Mouse (Mus musculus) hindbrain, embryonic 11.5 days (tissue): Measurements from ENCODE around the gene Ncan. TPM values are rescaled to one million over a fixed set of nuclear protein-coding genes. Genes with fewer than 3 reads are reported as not detected.
A peak's percentile ranks its signal among the peaks of the same experiment; 100 is the strongest.

ENCODE experiments used
- ATAC-seq: fragments of 200-750 bp; cut with Nextera tagmentation; 2 replicates; pipeline ENCODE4 v1.8.0; 2017; ENCODE audit warnings: mild to moderate bottlenecking, moderate TSS enrichment, moderate library complexity; ENCODE audit not compliant: low FRiP score
- DNase-seq: peaks from one replicate; pipeline ENCODE4 v3.0.0-alpha.2; 2015; ENCODE audit warnings: low spot score
- H3K27ac ChIP-seq: fragments of 300-500 bp; sonication (generic); 2 replicates; pipeline ENCODE4 v1.5.1; 2014; ENCODE audit warnings: mild to moderate bottlenecking, low read depth, low read length
- H3K27me3 ChIP-seq: fragments of 300-500 bp; sonication (generic); 2 replicates; pipeline ENCODE4 v1.6.1; 2014; ENCODE audit warnings: mild to moderate bottlenecking, low read length, moderate library complexity, mixed read lengths; ENCODE audit not compliant: control insufficient read depth, insufficient read depth
- H3K36me3 ChIP-seq: fragments of 300-500 bp; sonication (generic); 2 replicates; pipeline ENCODE4 v1.6.1; 2014; ENCODE audit warnings: mild to moderate bottlenecking, low read length, moderate library complexity, mixed read lengths; ENCODE audit not compliant: control insufficient read depth, insufficient read depth
- H3K4me1 ChIP-seq: fragments of 300-500 bp; sonication (generic); replicated peaks from 2 replicates; pipeline ENCODE4 v1.6.1; 2014; ENCODE audit warnings: low read length, mixed read lengths; ENCODE audit not compliant: control insufficient read depth, insufficient read depth
- H3K4me2 ChIP-seq: fragments of 300-500 bp; sonication (generic); replicated peaks from 2 replicates; pipeline ENCODE4 v1.6.1; 2014; ENCODE audit warnings: mild to moderate bottlenecking, low read depth, low read length
- H3K4me3 ChIP-seq: fragments of 300-500 bp; sonication (generic); 2 replicates; pipeline ENCODE4 v1.5.1; 2014; ENCODE audit warnings: low read depth, low read length
- H3K9ac ChIP-seq: fragments of 300-500 bp; sonication (generic); 2 replicates; pipeline ENCODE4 v1.6.1; 2014; ENCODE audit warnings: low read depth, low read length
- H3K9me3 ChIP-seq: fragments of 300-500 bp; sonication (generic); 2 replicates; pipeline ENCODE4 v1.6.1; 2016; ENCODE audit warnings: low read length; ENCODE audit not compliant: control insufficient read depth
- WGBS: fragments of 180-500 bp; shearing (Covaris S2); extraction: QIAGEN DNeasy Blood & Tissue Kit; methylation state at CpG from one replicate; pipeline ENCODE4 v1.1.7; 2014; 5-methylcytosine and 5-hydroxymethylcytosine counted together
- polyA plus RNA-seq: library from polyadenylated mRNA; unstranded; fragments of >200 nt; fragmentation: Nextera tagmentation; extraction: Ambion mirVana; gene quantifications from 2 replicates; pipeline ENCODE4 v1.2.1, GENCODE M21; 2014

Gene Ncan
- polyA plus RNA-seq, 1 experiment from 2014 or later, result 74.5 TPM

DNA sequence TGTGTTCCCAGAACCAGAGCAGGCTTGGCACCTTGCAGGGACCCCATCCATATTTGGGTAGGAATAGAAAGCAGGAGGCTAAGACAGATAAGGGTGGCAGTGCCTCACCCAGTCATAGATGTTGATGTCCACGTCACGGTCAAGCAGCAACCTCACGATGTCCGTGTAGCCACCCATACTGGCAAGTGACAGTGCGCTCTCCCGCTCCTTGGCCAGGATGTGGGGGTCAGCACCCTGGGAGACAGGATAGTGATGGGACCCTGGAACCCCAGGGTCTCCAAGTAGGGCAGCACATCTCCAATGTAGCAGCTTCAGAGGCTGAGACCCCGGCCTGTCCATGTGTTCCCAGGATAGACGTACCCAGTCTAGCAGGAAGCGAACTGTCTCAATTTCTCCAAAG is 14.3 kb upstream of the Ncan start:
- ATAC-seq (no peak), DNase-seq (no peak)
- Histone ChIP-seq H3K4me2 (no peak overlapping the region), H3K36me3 (0 out of 2 replicates have a peak, but pooled peaks cover 6% of the 10 kb centered on the region), H3K4me3 (no peak overlapping the region), H3K27ac (no peak overlapping the region), H3K9me3 (no peaks in the 10 kb centered on the region), H3K9ac (no peak overlapping the region), H3K27me3 (no peaks in the 10 kb centered on the region), H3K4me1 (peaks cover 5% of the 10 kb centered on the region; the same call in 1 of the 2 replicates)
- 88% methylated on average over 9 of the region's 9 CpGs for WGBS

GRCm38 (mm10) chr8:70134086-70134485 is 13.4 kb upstream of the Ncan start:
- ATAC-seq, result no peak
- DNase-seq, result no peak
- H3K27me3 ChIP-seq, result no peaks in the 10 kb centered on the region
- H3K27ac ChIP-seq, result no peak overlapping the region
- H3K4me3 ChIP-seq, result no peak overlapping the region
- 0 out of 2 replicates have a peak, but pooled peaks cover 6% of the 10 kb centered on the region for H3K36me3 ChIP-seq
- H3K9me3 ChIP-seq, result no peaks in the 10 kb centered on the region
- peaks cover 5% of the 10 kb centered on the region; the same call in 1 of the 2 replicates for H3K4me1 ChIP-seq
- 91% methylated on average over 5 of the region's 5 CpGs for WGBS
- H3K9ac ChIP-seq, result no peak overlapping the region
- H3K4me2 ChIP-seq, result no peak overlapping the region

DNA sequence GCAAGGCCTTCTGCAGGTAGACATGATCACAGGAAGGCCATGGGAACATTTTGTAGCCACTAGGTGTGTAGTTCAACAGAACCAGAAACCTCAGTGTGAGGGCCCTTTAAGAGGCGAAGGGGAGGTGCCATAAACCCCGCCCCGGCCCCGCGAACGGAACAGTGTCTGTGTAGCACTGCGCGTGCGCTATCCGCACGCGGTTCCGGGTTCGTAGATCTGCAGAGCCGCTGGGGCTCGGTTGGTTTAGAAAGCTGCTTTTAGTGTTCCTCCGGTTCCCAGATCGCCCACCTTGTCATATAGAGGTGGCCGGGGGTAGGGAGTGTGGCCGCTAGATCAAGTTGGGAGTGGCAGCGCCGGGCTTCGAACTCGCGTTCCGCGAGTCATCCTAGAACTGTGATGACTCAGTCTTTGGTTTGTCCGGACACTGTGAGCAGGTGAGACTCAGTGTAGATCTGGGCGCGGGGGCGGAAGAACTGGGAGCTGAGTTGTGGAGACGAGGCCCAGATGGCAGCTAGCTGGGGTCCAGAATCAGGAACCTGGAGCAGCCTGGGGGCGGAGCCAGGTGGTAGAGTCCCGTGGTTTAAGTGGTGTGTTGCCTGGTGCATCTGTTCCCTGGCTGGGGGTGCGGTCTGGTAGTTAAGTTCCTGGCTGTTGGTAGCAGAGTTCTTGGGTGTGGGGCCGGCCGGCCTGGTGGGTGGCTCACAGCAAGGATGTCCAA is 10.7 kb upstream of the Ncan start, which contains the start of gene Nr2c2ap:
TSS of gene Nr2c2ap (plus strand) at position 168 of the 718 bp plus-strand sequence.
- WGBS, result 1% methylated on average over 37 of the region's 37 CpGs
- H3K9me3 ChIP-seq, result no peaks in the 10 kb centered on the region
- DNase-seq, result peak; percentile 93
- no peak within 1 kb of the TSS for H3K27ac ChIP-seq
- H3K27me3 ChIP-seq, result no peaks in the 10 kb centered on the region
- peak; percentile 83 for ATAC-seq
- peaks cover 5% of the 10 kb centered on the region; the same call in 1 of the 2 replicates for H3K4me1 ChIP-seq
- 0 out of 2 replicates have a peak, but pooled peaks cover 5% of the 10 kb centered on the region for H3K36me3 ChIP-seq
- peak within 1 kb of the TSS; percentile 69 for H3K4me2 ChIP-seq
- H3K9ac ChIP-seq, result peak within 1 kb of the TSS; percentile 65
- peak within 1 kb of the TSS; percentile 79 for H3K4me3 ChIP-seq

DNA sequence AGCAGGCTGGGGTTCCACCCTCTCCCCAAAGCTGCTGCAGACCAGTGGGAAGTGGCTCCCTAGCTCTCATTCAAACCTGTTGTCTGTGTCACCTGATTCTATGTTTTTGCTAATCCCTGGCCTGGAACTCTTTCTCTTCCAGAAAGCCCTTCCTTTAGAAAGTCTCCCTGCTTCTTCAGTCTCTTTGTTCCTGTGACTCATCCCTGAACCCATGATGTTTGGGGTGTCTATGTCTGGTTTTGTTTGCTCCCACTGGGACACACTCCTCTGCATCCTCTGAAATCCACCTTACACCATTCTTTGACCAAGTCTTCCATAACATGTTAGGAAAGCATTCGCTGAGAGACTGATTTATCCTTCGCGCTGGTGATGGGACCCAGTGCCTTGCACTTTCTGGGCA is 9.4 kb upstream of the Ncan start:
- H3K27ac ChIP-seq, result no peak overlapping the region
- H3K9ac ChIP-seq, result no peak overlapping the region
- WGBS, result 86% methylated on average over 3 of the region's 3 CpGs
- H3K4me3 ChIP-seq, result no peak overlapping the region
- DNase-seq (no peak), ATAC-seq (no peak)
- H3K4me1 ChIP-seq, result peaks cover 5% of the 10 kb centered on the region; the same call in 1 of the 2 replicates
- H3K27me3 ChIP-seq, result no peaks in the 10 kb centered on the region
- H3K4me2 ChIP-seq, result no peak overlapping the region
- 0 out of 2 replicates have a peak, but pooled peaks cover 4% of the 10 kb centered on the region for H3K36me3 ChIP-seq
- no peaks in the 10 kb centered on the region for H3K9me3 ChIP-seq

- Histone ChIP-seq H3K27ac (no peak overlapping the region), H3K36me3 (no peaks in the 10 kb centered on the region), H3K4me1 (peaks cover 5% of the 10 kb centered on the region; the same call in 1 of the 2 replicates), H3K4me2 (no peak overlapping the region), H3K4me3 (no peak overlapping the region), H3K9me3 (no peaks in the 10 kb centered on the region), H3K27me3 (no peaks in the 10 kb centered on the region), H3K9ac (no peak overlapping the region)
- DNase-seq (no peak), ATAC-seq (no peak)
- WGBS, result 69% methylated on average over 9 of the region's 9 CpGs
Observed at GRCm38 (mm10) chr8:70129309-70129952, 8.8 kb upstream of the Ncan start.

DNA sequence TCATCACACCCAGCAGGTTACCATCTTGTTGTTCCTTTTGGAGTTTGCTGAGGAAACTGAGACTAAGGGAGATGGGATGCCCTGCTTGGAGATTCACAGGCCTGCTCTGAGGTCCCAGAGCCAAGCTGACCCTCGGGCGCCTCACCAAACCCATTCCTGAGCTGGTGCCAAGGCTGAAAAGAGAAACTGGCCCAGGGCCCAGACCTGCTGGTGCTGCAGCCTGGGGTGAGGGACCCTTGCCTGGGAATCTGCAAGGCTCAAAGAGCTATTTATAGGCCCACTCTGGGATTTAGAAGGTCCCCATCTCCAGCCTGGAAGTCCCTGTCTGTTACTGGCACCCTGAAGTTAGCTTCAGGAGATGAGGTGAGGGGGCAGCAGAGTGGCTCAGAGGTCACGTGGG is 7.8 kb upstream of the Ncan start:
- WGBS, result 89% methylated on average over 3 of the region's 3 CpGs
- no peak overlapping the region for H3K4me2 ChIP-seq
- H3K4me1 ChIP-seq, result peaks cover 5% of the 10 kb centered on the region; the same call in 1 of the 2 replicates
- H3K9me3 ChIP-seq, result no peaks in the 10 kb centered on the region
- no peaks in the 10 kb centered on the region for H3K36me3 ChIP-seq
- no peak overlapping the region for H3K27ac ChIP-seq
- H3K27me3 ChIP-seq, result no peaks in the 10 kb centered on the region
- no peak overlapping the region for H3K4me3 ChIP-seq
- DNase-seq (no peak), ATAC-seq (no peak)
- no peak overlapping the region for H3K9ac ChIP-seq

DNA sequence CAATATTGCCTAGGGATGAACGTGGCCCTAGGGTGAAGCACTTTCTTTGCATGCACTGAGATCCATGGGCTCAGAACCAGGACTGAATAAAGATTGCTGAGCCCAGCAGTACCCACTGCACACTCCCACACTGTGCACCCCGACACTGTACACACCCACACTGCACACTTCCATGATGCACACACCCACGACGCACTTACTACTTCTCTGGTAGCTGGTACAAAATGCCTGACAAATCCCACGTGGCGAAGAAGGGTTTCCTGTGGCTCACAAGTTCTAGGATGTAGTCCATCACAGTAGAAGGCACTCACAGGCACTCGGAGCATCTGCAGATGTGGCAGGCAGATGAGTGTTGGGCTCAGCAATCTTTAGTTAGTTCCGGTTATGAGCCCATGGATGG is 4.3 kb upstream of the Ncan start:
- Histone ChIP-seq H3K4me3 (no peak overlapping the region), H3K27me3 (no peaks in the 10 kb centered on the region), H3K9me3 (no peaks in the 10 kb centered on the region), H3K27ac (no peak overlapping the region), H3K9ac (no peak overlapping the region), H3K36me3 (no peaks in the 10 kb centered on the region), H3K4me2 (no peak overlapping the region), H3K4me1 (no peaks in the 10 kb centered on the region)
- ATAC-seq (no peak), DNase-seq (no peak)
- 69% methylated on average over 8 of the region's 8 CpGs for WGBS

GRCm38 (mm10) chr8:70122863-70123262 is 2.2 kb upstream of the Ncan start:
- H3K4me2 ChIP-seq, result no peak overlapping the region
- H3K36me3 ChIP-seq, result no peaks in the 10 kb centered on the region
- WGBS, result 56% methylated on average over 2 of the region's 2 CpGs
- DNase-seq (no peak), ATAC-seq (no peak)
- no peaks in the 10 kb centered on the region for H3K4me1 ChIP-seq
- H3K27ac ChIP-seq, result no peak overlapping the region
- no peak overlapping the region for H3K9ac ChIP-seq
- H3K9me3 ChIP-seq, result no peaks in the 10 kb centered on the region
- no peak overlapping the region for H3K4me3 ChIP-seq
- H3K27me3 ChIP-seq, result no peaks in the 10 kb centered on the region
